Mouse (Mus musculus) kidney, postnatal 36 days (tissue): ENCODE results near the gene Aspscr1.

Experiments used
- DNase-seq, 2 experiments: peaks; one replicate each; pipeline ENCODE4 v3.0.0; 2021 to 2022; ENCODE audit warnings: mixed read lengths in 2 of 2

Aspscr1 gene

GRCm38 (mm10) chr11:120684660-120685059 is 11.9 kb downstream of the Aspscr1 start:
- no peak for DNase-seq

GRCm38 (mm10) chr11:120686650-120687272 is 14.0 kb downstream of the Aspscr1 start:
- DNase-seq = no peak

- no peak for DNase-seq
Measured at GRCm38 (mm10) chr11:120689365-120689764, 16.6 kb downstream of the Aspscr1 start.

- peak; percentile 76 to 81 for DNase-seq
Measured at GRCm38 (mm10) chr11:120692471-120693011, 19.8 kb downstream of the Aspscr1 start.

GRCm38 (mm10) chr11:120693461-120693860 is 20.7 kb downstream of the Aspscr1 start:
- DNase-seq = peak; percentile 52 to 64

- no peak for DNase-seq
Measured at GRCm38 (mm10) chr11:120695184-120695583, 22.4 kb downstream of the Aspscr1 start.

GRCm38 (mm10) chr11:120695641-120696040 is 22.9 kb downstream of the Aspscr1 start:
- peak; percentile 82 to 83 for DNase-seq

GRCm38 (mm10) chr11:120696568-120696967 is 23.8 kb downstream of the Aspscr1 start:
- peak in 1 of 2 experiments; percentile 43 for DNase-seq

GRCm38 (mm10) chr11:120697741-120698140 is 25.0 kb downstream of the Aspscr1 start:
- DNase-seq = no peak

- no peak for DNase-seq
Measured at GRCm38 (mm10) chr11:120703696-120704454, 31.1 kb downstream of the Aspscr1 start.

GRCm38 (mm10) chr11:120704486-120705325 is 31.9 kb downstream of the Aspscr1 start:
- no peak for DNase-seq

GRCm38 (mm10) chr11:120706120-120706519 is 33.3 kb downstream of the Aspscr1 start:
- DNase-seq = no peak

- no peak for DNase-seq
Measured at GRCm38 (mm10) chr11:120707225-120707624, 34.5 kb downstream of the Aspscr1 start.

- DNase-seq = no peak
Measured at GRCm38 (mm10) chr11:120707969-120708368, 35.2 kb downstream of the Aspscr1 start.

GRCm38 (mm10) chr11:120709551-120709950 is 36.8 kb downstream of the Aspscr1 start:
- peak in 1 of 2 experiments; percentile 36 for DNase-seq

GRCm38 (mm10) chr11:120710672-120711071 is 37.9 kb downstream of the Aspscr1 start:
- DNase-seq = no peak

- no peak for DNase-seq
Measured at GRCm38 (mm10) chr11:120711980-120712604, 39.3 kb downstream of the Aspscr1 start.

- DNase-seq = peak in 1 of 2 experiments; percentile 83
Measured at GRCm38 (mm10) chr11:120712771-120713568, 40.2 kb downstream of the Aspscr1 start.

- DNase-seq = peak; percentile 97 to 100
Measured at GRCm38 (mm10) chr11:120713580-120714518, 41.1 kb downstream of the Aspscr1 start, which contains the start of the genes Cenpx and Lrrc45. Cenpx (minus strand) TSS chr11:120713738. Lrrc45 (plus strand) TSS chr11:120713925.

- DNase-seq = no peak
Measured at GRCm38 (mm10) chr11:120714546-120714945, 41.8 kb downstream of the Aspscr1 start.
